Mouse (Mus musculus) heart, embryonic 16.5 days (tissue): ENCODE data around the gene Gm17268. TPM values are rescaled to one million over a fixed set of nuclear protein-coding genes. Genes with fewer than 3 reads are reported as not detected.
A peak's percentile ranks its signal among the peaks of the same experiment; 100 is the strongest.

Experiments used
- ATAC-seq: fragments of 200-750 bp; cut with Nextera tagmentation; replicated peaks from 2 replicates; pipeline ENCODE4 v1.8.0; 2017; ENCODE audit warnings: moderate number of reproducible peaks; ENCODE audit not compliant: insufficient read depth, low FRiP score; ENCODE audit errors: extremely low read depth
- H3K27ac ChIP-seq: fragments of 300-500 bp; sonication (generic); 2 replicates; pipeline ENCODE4 v1.5.1; 2014; ENCODE audit warnings: mild to moderate bottlenecking, low read length, control low read depth, moderate library complexity
- H3K27me3 ChIP-seq: fragments of 300-500 bp; sonication (generic); 2 replicates; pipeline ENCODE4 v1.6.1; 2014; ENCODE audit warnings: low read length, mixed read lengths; ENCODE audit not compliant: control insufficient read depth, insufficient read depth
- H3K36me3 ChIP-seq: fragments of 300-500 bp; sonication (generic); 2 replicates; pipeline ENCODE4 v1.6.1; 2014; ENCODE audit not compliant: control insufficient read depth, insufficient read depth
- H3K4me1 ChIP-seq: fragments of 300-500 bp; sonication (generic); 2 replicates; pipeline ENCODE4 v1.6.1; 2014; ENCODE audit warnings: low read length, mixed read lengths; ENCODE audit not compliant: control insufficient read depth, insufficient read depth
- H3K4me2 ChIP-seq: fragments of 300-500 bp; sonication (generic); 2 replicates; pipeline ENCODE4 v1.6.1; 2014; ENCODE audit warnings: low read depth, mild to moderate bottlenecking, control low read depth, low read length
- H3K4me3 ChIP-seq: fragments of 300-500 bp; sonication (generic); 2 replicates; pipeline ENCODE4 v1.5.1; 2014; ENCODE audit warnings: mild to moderate bottlenecking, control low read depth, low read length
- H3K9ac ChIP-seq: fragments of 300-500 bp; sonication (generic); 2 replicates; pipeline ENCODE4 v1.6.1; 2014; ENCODE audit warnings: low read length, control low read depth
- H3K9me3 ChIP-seq: fragments of 300-500 bp; sonication (generic); replicated peaks from 2 replicates; pipeline ENCODE4 v1.6.1; 2016; ENCODE audit warnings: low read length; ENCODE audit not compliant: control insufficient read depth
- WGBS: fragments of 180-500 bp; shearing (Covaris S2); extraction: QIAGEN DNeasy Blood & Tissue Kit; methylation state at CpG from one replicate; pipeline ENCODE4 v1.1.7; 2014; 5-methylcytosine and 5-hydroxymethylcytosine counted together
- polyA plus RNA-seq: library from polyadenylated mRNA; unstranded; fragments of >200 nt; fragmentation: Nextera tagmentation; extraction: Ambion mirVana; gene quantifications from 2 replicates; pipeline ENCODE4 v1.2.1, GENCODE M21; 2015

Gene Gm17268
- polyA plus RNA-seq, 1 experiment from 2014 or later: not detected

DNA sequence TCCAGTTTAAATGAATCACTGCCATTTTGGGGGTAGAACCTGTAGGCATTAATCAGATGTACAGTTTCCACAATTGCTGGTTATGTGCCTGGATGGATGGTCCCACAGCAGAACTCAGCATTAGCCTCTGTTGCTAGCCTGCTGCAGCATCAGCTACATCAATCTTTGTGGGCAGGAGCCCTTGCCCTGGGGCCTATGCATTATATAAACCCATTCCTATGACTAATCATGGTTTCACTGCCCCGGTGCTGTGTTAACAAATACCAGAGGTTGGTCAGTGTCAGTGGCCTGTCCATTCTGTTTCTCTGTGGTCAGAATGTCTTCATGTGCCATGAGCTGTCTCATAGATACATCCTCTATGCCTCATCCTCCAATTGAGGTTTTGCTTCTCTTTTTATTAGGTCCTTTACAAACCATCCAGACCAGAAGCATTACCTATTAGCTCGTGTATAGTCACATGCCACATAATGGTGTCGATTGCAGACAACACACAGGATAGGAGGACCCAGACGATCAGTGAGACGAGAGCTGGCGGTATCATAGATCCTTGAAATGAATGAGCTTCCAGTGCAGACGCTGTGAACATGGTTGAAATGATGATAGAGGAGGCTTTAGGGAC lies 28.7 kb upstream of the Gm17268 start:
- Histone ChIP-seq H3K36me3 (no peaks in the 10 kb centered on the region), H3K9me3 (no peaks in the 10 kb centered on the region), H3K4me3 (no peak overlapping the region), H3K4me2 (no peak overlapping the region), H3K27me3 (no peaks in the 10 kb centered on the region), H3K9ac (no peak overlapping the region), H3K27ac (no peak overlapping the region), H3K4me1 (no peaks in the 10 kb centered on the region)
- WGBS: 68% methylated on average over 7 of the region's 7 CpGs
- no peak for ATAC-seq

DNA sequence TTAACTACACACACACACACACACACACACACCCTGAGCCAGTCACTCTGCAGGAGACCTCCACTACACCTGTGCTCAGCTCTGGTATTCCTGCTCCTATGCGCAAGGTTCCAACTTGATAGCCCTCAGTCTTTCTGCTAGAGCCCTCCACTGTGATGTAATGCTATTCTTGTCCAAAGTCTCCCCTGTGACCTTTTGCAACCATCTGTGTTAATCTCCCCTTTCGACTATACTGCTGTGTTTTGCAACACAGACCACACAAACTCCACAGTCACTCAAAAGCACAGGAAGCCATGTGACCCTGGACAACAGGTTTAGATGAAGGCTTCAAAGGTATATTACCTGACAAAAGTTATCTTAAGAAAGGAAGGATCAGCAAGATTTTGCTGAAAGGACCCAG lies 25.1 kb upstream of the Gm17268 start:
- Histone ChIP-seq H3K4me1 (no peaks in the 10 kb centered on the region), H3K9ac (no peak overlapping the region), H3K36me3 (no peaks in the 10 kb centered on the region), H3K4me3 (no peak overlapping the region), H3K4me2 (no peak overlapping the region), H3K27me3 (no peaks in the 10 kb centered on the region), H3K27ac (no peak overlapping the region), H3K9me3 (no peaks in the 10 kb centered on the region)
- 72% methylated on average over 2 of the region's 2 CpGs for WGBS
- ATAC-seq: no peak

DNA sequence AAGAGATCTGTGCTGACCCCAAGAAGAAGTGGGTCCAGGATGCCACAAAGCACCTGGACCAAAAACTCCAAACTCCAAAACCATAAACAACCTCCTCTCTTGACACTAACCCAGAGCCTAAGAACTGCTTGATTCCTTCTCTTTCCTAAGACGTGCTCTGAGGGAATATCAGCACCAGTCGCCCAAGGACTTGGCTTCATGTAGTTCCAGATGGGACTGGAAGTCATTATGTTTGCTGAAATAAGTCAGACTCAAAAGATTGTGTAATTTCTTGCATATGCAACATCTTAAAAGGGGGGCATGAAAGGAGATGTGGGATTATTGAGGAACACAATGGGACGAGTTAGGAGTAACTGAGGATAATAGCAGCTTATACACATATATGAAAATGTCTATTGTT lies 23.9 kb upstream of the Gm17268 start:
- ATAC-seq: no peak
- H3K4me1 ChIP-seq: no peaks in the 10 kb centered on the region
- no peak overlapping the region for H3K9ac ChIP-seq
- no peaks in the 10 kb centered on the region for H3K36me3 ChIP-seq
- no peak overlapping the region for H3K27ac ChIP-seq
- H3K4me3 ChIP-seq: no peak overlapping the region
- H3K4me2 ChIP-seq: no peak overlapping the region
- H3K9me3 ChIP-seq: no peaks in the 10 kb centered on the region
- no peaks in the 10 kb centered on the region for H3K27me3 ChIP-seq
- WGBS: 63% methylated on average over 3 of the region's 3 CpGs

DNA sequence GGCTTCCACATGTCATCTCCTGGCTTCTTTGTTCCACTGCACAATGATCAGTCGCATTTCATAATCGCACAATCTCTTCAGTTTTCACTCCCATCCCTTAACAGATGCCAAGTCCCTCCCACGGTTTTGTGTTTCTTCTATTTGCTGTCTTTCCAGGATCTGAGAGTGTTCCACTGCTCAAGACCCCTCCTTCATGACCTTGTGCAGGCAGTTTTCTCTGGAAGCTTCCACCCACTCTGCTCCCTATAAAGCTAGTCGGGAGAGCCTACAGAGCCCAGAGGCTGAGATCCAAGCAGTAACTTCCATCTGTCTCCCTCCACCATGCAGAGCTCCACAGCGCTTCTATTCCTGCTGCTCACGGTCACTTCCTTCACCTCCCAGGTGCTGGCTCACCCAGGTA lies 19.3 kb upstream of the Gm17268 start, which contains the start of gene Ccl11:
Ccl11 (plus strand) TSS at position 178 of the 400 bp plus-strand sequence.
- H3K27ac ChIP-seq: no peak within 1 kb of the TSS
- no peak for ATAC-seq

DNA sequence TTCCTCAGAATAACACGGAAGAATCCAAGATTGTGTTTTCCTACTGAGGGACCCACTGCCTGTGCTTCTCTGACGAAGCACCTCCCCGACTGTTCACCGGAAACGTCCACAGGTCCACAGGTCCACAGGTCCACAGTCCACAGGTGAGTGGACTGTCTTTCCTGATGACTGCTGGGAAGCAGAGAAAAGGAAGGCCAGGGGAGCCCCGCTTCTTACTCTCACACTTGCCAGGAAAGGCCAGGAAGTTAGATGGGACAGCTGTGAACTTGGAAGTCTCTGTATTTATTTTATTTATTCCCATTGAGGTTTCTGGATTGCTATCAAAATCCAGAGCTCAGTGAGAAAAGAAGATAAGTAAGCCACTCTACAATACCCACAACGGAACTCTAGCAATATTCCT lies 15.5 kb upstream of the Gm17268 start:
- H3K9me3 ChIP-seq: no peaks in the 10 kb centered on the region
- 75% methylated on average over 7 of the region's 7 CpGs for WGBS
- H3K4me1 ChIP-seq: no peaks in the 10 kb centered on the region
- no peaks in the 10 kb centered on the region for H3K36me3 ChIP-seq
- no peak overlapping the region for H3K27ac ChIP-seq
- no peak overlapping the region for H3K4me2 ChIP-seq
- no peaks in the 10 kb centered on the region for H3K27me3 ChIP-seq
- H3K9ac ChIP-seq: no peak overlapping the region
- no peak for ATAC-seq
- H3K4me3 ChIP-seq: no peak overlapping the region

More for the DNA sequence above, 19.3 kb upstream of the Gm17268 start, which contains the start of gene Ccl11:
- 73% methylated on average over 6 of the region's 6 CpGs for WGBS
- no peak within 1 kb of the TSS for H3K9ac ChIP-seq
- no peaks in the 10 kb centered on the region for H3K9me3 ChIP-seq
- no peaks in the 10 kb centered on the region for H3K27me3 ChIP-seq
- H3K4me1 ChIP-seq: no peaks in the 10 kb centered on the region
- no peak within 1 kb of the TSS for H3K4me2 ChIP-seq
- H3K4me3 ChIP-seq: no peak within 1 kb of the TSS
- H3K36me3 ChIP-seq: no peaks in the 10 kb centered on the region

DNA sequence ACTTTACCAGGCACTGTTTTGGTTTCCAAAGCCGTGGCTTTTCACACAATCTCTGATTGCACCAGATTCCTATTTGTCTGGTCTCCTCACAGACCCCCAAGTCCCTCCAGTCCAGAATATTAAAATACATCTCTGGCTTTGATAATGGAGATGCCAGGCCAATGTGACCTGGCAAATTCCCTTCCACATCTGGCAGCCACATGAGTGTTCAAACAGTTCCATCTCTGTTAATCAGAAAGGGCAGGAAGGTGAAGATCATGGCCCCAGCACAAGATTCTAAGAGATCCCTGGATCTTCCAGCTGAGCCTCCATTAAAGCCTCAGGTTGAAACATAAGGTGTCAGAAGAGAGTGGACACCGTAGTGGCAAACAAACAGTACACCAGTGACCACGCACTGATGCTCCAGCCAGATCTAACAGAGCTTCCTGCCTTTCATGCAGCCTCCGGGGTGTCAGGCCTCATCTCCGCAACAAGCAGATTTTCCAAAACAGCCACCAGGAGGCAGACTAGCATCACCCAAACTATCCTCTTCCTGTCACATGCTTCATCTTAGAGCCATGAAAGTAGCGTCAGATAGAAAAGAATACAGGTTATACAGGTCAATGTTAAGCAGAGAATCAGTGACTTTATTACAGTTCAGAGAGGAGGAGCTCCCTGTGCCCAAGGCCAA lies 9.5 kb upstream of the Gm17268 start:
- H3K4me1 ChIP-seq: no peaks in the 10 kb centered on the region
- no peak overlapping the region for H3K4me3 ChIP-seq
- H3K27me3 ChIP-seq: no peaks in the 10 kb centered on the region
- WGBS: 39% methylated on average over 6 of the region's 6 CpGs
- no peak for ATAC-seq
- H3K27ac ChIP-seq: no peak overlapping the region
- no peaks in the 10 kb centered on the region for H3K9me3 ChIP-seq
- H3K9ac ChIP-seq: no peak overlapping the region
- H3K36me3 ChIP-seq: no peaks in the 10 kb centered on the region
- H3K4me2 ChIP-seq: no peak overlapping the region

DNA sequence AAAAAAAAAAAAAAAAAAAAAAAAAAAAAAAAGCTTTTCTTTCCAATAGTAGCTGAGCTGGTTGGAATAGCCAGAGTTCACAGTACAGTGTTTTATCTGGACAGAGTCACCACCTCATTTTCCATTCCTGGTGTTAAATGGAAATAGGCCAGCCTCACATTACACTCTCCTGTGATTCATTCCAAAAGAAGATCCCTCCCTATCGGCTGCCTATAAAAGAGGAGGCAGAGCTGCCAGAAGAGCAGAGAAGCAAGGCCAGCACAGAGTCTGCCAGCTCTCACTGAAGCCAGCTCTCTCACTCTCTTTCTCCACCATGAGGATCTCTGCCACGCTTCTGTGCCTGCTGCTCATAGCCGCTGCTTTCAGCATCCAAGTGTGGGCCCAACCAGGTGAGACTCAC lies 7.1 kb upstream of the Gm17268 start, which contains the start of gene Ccl7:
Ccl7 (plus strand) TSS at position 242 of the 400 bp plus-strand sequence.
- H3K4me1 ChIP-seq: no peaks in the 10 kb centered on the region
- no peak within 1 kb of the TSS for H3K9ac ChIP-seq
- H3K27me3 ChIP-seq: no peaks in the 10 kb centered on the region
- peak; percentile 69; the same call in 1 of the 2 replicates for ATAC-seq
- no peaks in the 10 kb centered on the region for H3K36me3 ChIP-seq
- H3K27ac ChIP-seq: peak within 1 kb of the TSS; percentile 46
- no peak within 1 kb of the TSS for H3K4me3 ChIP-seq
- 49% methylated on average over 3 of the region's 3 CpGs for WGBS
- no peak within 1 kb of the TSS for H3K4me2 ChIP-seq
- H3K9me3 ChIP-seq: no peaks in the 10 kb centered on the region

DNA sequence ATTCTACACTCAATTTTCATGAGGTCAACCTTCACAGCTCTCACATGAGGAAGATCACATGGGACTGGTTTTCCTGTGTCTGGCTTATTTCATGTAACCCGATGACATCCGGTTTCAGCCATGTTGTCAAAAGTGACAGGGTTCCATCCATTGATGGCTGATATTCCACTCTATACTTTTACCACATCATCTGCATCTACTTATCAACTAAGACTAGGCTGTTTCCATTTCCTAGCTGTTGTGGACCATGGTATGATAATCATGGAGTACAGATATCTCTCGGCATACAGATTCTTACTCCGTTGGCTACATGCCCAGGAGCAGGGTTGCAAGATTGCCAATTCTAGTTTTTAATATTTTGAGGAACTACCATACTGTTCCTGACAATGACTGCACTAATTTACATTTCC lies 3.3 kb upstream of the Gm17268 start:
- H3K9me3 ChIP-seq: no peaks in the 10 kb centered on the region

DNA sequence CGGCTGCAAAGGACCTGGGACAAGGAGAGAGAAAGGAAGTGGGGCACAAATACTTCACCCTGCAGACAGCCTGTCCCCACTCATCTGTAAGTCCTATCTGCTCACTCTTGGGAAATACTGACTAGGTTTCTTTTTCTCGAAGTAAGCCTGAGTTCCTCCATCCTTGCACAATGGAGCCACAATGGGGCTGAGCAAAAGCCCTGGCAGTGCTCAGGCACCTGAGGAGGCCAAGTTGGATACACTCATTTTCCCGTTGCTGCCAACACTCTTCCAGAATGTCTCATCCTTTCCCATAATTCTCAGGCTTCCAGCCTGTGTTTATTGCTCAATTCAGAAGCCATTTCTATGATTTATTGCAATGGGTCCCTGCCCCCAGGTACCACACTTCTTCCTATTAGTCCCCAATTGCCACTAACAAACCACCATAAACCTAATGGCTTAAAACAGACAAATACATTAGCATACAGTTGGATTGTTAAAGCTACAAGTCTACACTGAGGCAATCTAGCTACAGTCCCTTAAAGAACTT lies 834 bp upstream of the Gm17268 start:
- Histone ChIP-seq H3K27ac (no peak overlapping the region), H3K9ac (no peak overlapping the region), H3K9me3 (no peaks in the 10 kb centered on the region), H3K4me3 (no peak overlapping the region), H3K27me3 (no peaks in the 10 kb centered on the region), H3K36me3 (no peaks in the 10 kb centered on the region), H3K4me2 (no peak overlapping the region), H3K4me1 (peaks cover 2% of the 10 kb centered on the region; the same call in 1 of the 2 replicates)
- no peak for ATAC-seq
- 40% methylated on average over 3 of the region's 3 CpGs for WGBS

More for the DNA sequence above, 3.3 kb upstream of the Gm17268 start:
- Histone ChIP-seq H3K36me3 (no peaks in the 10 kb centered on the region), H3K4me1 (peaks cover 2% of the 10 kb centered on the region; the same call in 1 of the 2 replicates), H3K4me3 (no peak overlapping the region), H3K9ac (no peak overlapping the region), H3K27me3 (no peaks in the 10 kb centered on the region), H3K4me2 (no peak overlapping the region), H3K27ac (no peak overlapping the region)
- ATAC-seq: no peak
- WGBS: 65% methylated on average over 4 of the region's 4 CpGs
